Mouse (Mus musculus) intestine, postnatal 0 days (tissue): ENCODE measurements around the gene Dyrk1b. TPM values are rescaled to one million over a fixed set of nuclear protein-coding genes. Genes with fewer than 3 reads are reported as not detected.
A peak's percentile ranks its signal among the peaks of the same experiment; 100 is the strongest.
"Not testable (repeated sequence)": the region's sequence is repeated elsewhere in the genome, so short reads cannot be mapped to it uniquely, and the experiment has no call there.

ENCODE experiments used
- ATAC-seq: fragments of 200-750 bp; cut with Nextera tagmentation; 2 replicates; pipeline ENCODE4 v1.8.0; 2017; ENCODE audit warnings: mild to moderate bottlenecking, moderate TSS enrichment, moderate library complexity
- H3K27ac ChIP-seq: fragments of 300-500 bp; sonication (generic); 2 replicates; pipeline ENCODE4 v1.5.1; 2014; ENCODE audit warnings: mild to moderate bottlenecking, low read depth, low read length, moderate library complexity
- H3K27me3 ChIP-seq: fragments of 300-500 bp; sonication (generic); replicated peaks from 2 replicates; pipeline ENCODE4 v1.6.1; 2014; ENCODE audit warnings: low read length, mixed read lengths; ENCODE audit not compliant: control insufficient read depth, insufficient read depth
- H3K36me3 ChIP-seq: fragments of 300-500 bp; sonication (generic); 2 replicates; pipeline ENCODE4 v1.6.1; 2014; ENCODE audit warnings: mild to moderate bottlenecking, moderate library complexity; ENCODE audit not compliant: control insufficient read depth, insufficient read depth
- H3K4me1 ChIP-seq: fragments of 300-500 bp; sonication (generic); replicated peaks from 2 replicates; pipeline ENCODE4 v1.6.1; 2014; ENCODE audit warnings: antibody characterized with exemption, low read length, mixed read lengths; ENCODE audit not compliant: control insufficient read depth, insufficient read depth
- H3K4me2 ChIP-seq: fragments of 300-500 bp; sonication (generic); replicated peaks from 2 replicates; pipeline ENCODE4 v1.6.1; 2014; ENCODE audit warnings: low read depth, mild to moderate bottlenecking, moderate library complexity
- H3K4me3 ChIP-seq: fragments of 300-500 bp; sonication (generic); 2 replicates; pipeline ENCODE4 v1.5.1; 2014; ENCODE audit warnings: low read depth, low read length
- H3K9ac ChIP-seq: fragments of 300-500 bp; sonication (generic); 2 replicates; pipeline ENCODE4 v1.6.1; 2014; ENCODE audit warnings: mild to moderate bottlenecking, low read depth, low read length
- H3K9me3 ChIP-seq: fragments of 300-500 bp; sonication (generic); 2 replicates; pipeline ENCODE4 v1.6.1; 2016; ENCODE audit warnings: mixed run types; ENCODE audit not compliant: control insufficient read depth
- CTCF ChIP-seq: sonication (generic); IDR thresholded peaks from 2 replicates; pipeline ENCODE4 v1.5.1; 2016; ENCODE audit warnings: low read depth, mild to moderate bottlenecking, control low read depth, antibody characterized with exemption, moderate library complexity
- WGBS: fragments of 180-500 bp; shearing (Covaris S2); extraction: QIAGEN DNeasy Blood & Tissue Kit; methylation state at CpG from one replicate; pipeline ENCODE4 v1.1.7; 2014; 5-methylcytosine and 5-hydroxymethylcytosine counted together
- polyA plus RNA-seq: library from polyadenylated mRNA; unstranded; fragments of >200 nt; fragmentation: Nextera tagmentation; extraction: Ambion mirVana; gene quantifications from 2 replicates; pipeline ENCODE4 v1.2.1, GENCODE M21; 2015

The Dyrk1b gene
- polyA plus RNA-seq, 1 experiment from 2014 or later = 7.0 TPM

GRCm38 (mm10) chr7:28203207-28204108 is 24.2 kb downstream of the Dyrk1b start:
- 60% methylated on average over 18 of the region's 19 CpGs for WGBS
- no peak overlapping the region for H3K4me2 ChIP-seq
- no peaks in the 10 kb centered on the region for H3K4me1 ChIP-seq
- no peak for ATAC-seq
- H3K27ac ChIP-seq = no peak overlapping the region
- no peaks in the 10 kb centered on the region for H3K9me3 ChIP-seq
- no peaks in the 10 kb centered on the region for H3K36me3 ChIP-seq
- TF ChIP-seq CTCF = 0 out of 2 replicates have a peak, but pooled peaks have one; percentile 11
- H3K9ac ChIP-seq = no peak overlapping the region
- H3K4me3 ChIP-seq = no peak overlapping the region
- no peaks in the 10 kb centered on the region for H3K27me3 ChIP-seq

DNA sequence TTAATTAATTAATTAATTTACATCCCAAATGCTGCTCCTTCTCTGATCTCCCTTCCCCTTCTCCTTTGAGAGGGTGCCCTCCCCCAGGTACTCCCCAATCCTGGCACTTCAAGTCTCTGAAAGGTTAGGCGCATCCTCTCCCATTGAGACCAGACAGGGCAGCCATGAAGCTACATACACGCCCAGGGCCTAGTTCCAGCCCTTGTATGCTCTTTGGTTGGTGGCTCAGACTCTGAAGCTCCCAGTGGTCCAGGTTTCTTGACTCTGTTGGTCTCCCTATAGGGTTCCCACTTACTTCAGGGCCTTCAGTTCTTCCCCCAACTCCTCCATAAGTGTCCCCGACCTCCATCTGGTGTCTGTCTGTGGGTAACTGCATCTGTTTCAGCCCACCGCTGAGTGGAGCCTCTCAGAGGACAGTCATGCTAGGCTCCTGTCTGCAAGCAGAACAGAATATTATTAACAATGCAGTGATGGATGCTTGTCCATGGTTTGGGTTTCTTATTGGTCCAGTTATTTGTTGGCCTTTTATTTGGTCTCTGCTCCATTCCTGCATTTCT is 26.9 kb downstream of the Dyrk1b start:
- Histone ChIP-seq H3K36me3 (no peaks in the 10 kb centered on the region), H3K9ac (no peak overlapping the region), H3K27ac (no peak overlapping the region), H3K4me3 (no peak overlapping the region), H3K4me1 (no peaks in the 10 kb centered on the region), H3K9me3 (no peaks in the 10 kb centered on the region), H3K27me3 (no peaks in the 10 kb centered on the region), H3K4me2 (no peak overlapping the region)
- no peak for ATAC-seq
- 69% methylated on average over 4 of the region's 4 CpGs for WGBS
- no peak for TF ChIP-seq CTCF

- H3K27ac ChIP-seq = no peak overlapping the region
- no peak for TF ChIP-seq CTCF
- H3K27me3 ChIP-seq = no peaks in the 10 kb centered on the region
- peak overlapping the region; percentile 22 for H3K4me3 ChIP-seq
- H3K36me3 ChIP-seq = no peaks in the 10 kb centered on the region
- no peak overlapping the region; the same call in 1 of the 2 replicates for H3K9ac ChIP-seq
- ATAC-seq = no peak
- peak overlapping the region; percentile 58 for H3K4me2 ChIP-seq
- no peaks in the 10 kb centered on the region for H3K4me1 ChIP-seq
- H3K9me3 ChIP-seq = no peaks in the 10 kb centered on the region
- 29% methylated on average over 12 of the region's 12 CpGs for WGBS
Observed at GRCm38 (mm10) chr7:28208396-28208987, 29.2 kb downstream of the Dyrk1b start.

- Histone ChIP-seq H3K9me3 (no peaks in the 10 kb centered on the region), H3K9ac (no peak overlapping the region; the same call in 1 of the 2 replicates), H3K4me1 (no peaks in the 10 kb centered on the region), H3K4me2 (peak overlapping the region; percentile 58), H3K27me3 (no peaks in the 10 kb centered on the region), H3K27ac (no peak overlapping the region), H3K4me3 (peak overlapping the region; percentile 22), H3K36me3 (no peaks in the 10 kb centered on the region)
- no peak for ATAC-seq
- 44% methylated on average over 19 of the region's 19 CpGs for WGBS
- no peak for TF ChIP-seq CTCF
Observed at GRCm38 (mm10) chr7:28208988-28209508, 29.8 kb downstream of the Dyrk1b start.

DNA sequence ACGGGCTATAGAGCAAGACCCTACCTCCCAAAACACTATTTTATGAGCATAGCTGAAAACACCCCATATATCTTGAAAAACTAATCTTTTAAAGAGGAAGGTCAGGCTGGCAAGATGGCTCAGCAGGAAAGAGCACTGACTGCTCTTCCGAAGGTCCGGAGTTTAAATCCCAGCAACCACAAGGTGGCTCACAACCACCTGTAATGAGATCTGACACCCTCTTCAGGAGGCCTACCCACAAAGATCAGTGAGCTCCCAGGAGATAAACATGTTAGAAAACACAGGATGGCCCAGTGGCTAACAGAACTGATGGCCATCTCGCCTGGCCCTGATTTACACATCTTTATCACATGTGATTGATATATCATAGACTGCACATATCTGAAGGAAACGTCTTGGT is 31.5 kb downstream of the Dyrk1b start:
- no peaks in the 10 kb centered on the region for H3K9me3 ChIP-seq
- TF ChIP-seq CTCF = peak; percentile 46
- H3K36me3 ChIP-seq = no peaks in the 10 kb centered on the region
- no peaks in the 10 kb centered on the region for H3K4me1 ChIP-seq
- H3K4me3 ChIP-seq = no peak overlapping the region
- ATAC-seq = no peak
- 46% methylated on average over 5 of the region's 5 CpGs for WGBS
- H3K4me2 ChIP-seq = no peak overlapping the region
- H3K27me3 ChIP-seq = no peaks in the 10 kb centered on the region
- H3K9ac ChIP-seq = no peak overlapping the region
- H3K27ac ChIP-seq = no peak overlapping the region

DNA sequence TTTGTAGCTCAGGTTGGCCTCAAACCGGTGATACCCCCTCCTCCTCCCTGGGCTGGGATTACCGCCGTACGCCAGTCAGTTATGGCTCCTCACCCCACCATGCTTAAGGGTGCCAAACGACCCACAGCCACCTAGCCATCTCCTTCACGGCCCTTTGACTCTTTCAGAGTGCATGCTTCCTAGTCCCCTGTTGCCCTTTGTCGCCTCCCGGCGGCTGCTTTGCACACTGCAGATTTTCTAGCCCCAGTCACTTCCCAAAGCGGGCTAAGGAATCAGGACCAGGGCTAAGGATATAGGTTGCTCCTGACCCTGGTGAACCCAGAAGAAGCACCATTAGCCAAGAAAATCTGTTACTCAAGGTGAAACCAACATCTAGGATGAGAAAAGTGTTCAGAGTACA is 34.9 kb downstream of the Dyrk1b start:
- no peaks in the 10 kb centered on the region for H3K36me3 ChIP-seq
- H3K4me1 ChIP-seq = no peaks in the 10 kb centered on the region
- 32% methylated on average over 10 of the region's 10 CpGs for WGBS
- H3K27me3 ChIP-seq = no peaks in the 10 kb centered on the region
- H3K27ac ChIP-seq = no peak overlapping the region
- no peaks in the 10 kb centered on the region for H3K9me3 ChIP-seq
- H3K4me3 ChIP-seq = no peak overlapping the region
- no peak overlapping the region for H3K9ac ChIP-seq
- peak; percentile 87 for TF ChIP-seq CTCF
- H3K4me2 ChIP-seq = no peak overlapping the region
- ATAC-seq = no peak

- WGBS = 87% methylated on average over 2 of the region's 2 CpGs
- not testable (repeated sequence) for ATAC-seq
Observed at GRCm38 (mm10) chr7:28215950-28216349, 36.7 kb downstream of the Dyrk1b start.

DNA sequence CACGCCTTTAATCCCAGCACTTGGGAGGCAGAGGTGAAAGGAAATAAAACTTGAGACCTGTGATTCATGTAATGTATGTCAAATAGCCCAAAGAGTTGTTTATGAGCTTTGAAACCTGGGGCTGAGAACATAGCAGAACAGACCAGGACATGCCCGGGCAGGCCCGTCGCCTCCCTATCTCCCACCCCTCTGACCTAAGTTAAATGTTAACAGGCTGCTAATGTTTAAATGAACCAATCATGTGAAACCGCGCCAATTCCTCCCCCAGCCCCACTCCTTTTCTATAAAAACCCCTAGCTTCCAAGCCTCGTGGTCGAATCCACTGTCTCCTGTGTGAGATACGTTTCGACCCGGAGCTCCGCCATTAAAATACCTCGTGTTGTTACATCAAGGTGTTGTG is 38.5 kb downstream of the Dyrk1b start:
- not testable (repeated sequence) for H3K9me3 ChIP-seq, H3K27me3 ChIP-seq, H3K4me2 ChIP-seq, H3K9ac ChIP-seq, H3K36me3 ChIP-seq, H3K27ac ChIP-seq, H3K4me3 ChIP-seq, ATAC-seq, H3K4me1 ChIP-seq
- 92% methylated on average over 8 of the region's 13 CpGs for WGBS

More at GRCm38 (mm10) chr7:28215950-28216349, 36.7 kb downstream of the Dyrk1b start:
- not testable (repeated sequence) for H3K27ac ChIP-seq, H3K4me2 ChIP-seq, H3K9ac ChIP-seq, H3K4me1 ChIP-seq, H3K4me3 ChIP-seq, H3K27me3 ChIP-seq, H3K9me3 ChIP-seq, H3K36me3 ChIP-seq
